8 mouse cellular contexts compared by ENCODE assay signal in the genomic region with DNA sequence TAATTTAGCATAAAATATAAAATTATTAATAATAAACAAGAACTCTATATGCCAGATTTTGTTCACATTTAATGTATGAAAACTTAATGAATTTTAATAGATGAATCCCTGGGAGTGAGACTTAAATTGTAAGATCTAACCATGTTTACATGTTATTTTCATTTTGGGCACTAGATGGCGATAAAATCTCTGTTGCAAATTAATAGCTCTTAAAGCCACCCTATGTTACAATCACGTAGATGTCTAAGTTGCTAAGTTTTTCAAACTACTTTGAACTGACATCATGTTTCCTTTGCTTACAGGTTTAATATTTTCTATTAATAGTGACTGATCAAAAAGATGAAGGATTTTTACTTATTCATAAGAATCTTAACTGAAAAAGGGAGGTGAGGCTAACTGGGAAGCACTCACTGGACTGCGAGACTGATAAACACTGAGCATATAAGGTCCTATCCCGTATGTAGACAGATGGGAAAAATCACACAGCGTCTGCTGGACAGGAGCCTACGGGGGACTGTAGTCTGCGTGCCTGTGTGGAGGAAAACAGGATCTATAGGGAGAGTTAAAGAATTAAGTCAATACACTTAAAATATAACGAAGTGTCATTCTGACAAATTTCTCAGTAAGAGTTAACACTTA. TPM values are rescaled to one million over a fixed set of nuclear protein-coding genes. Genes with fewer than 3 reads are reported as not detected.
A peak's percentile ranks its signal among the peaks of the same experiment; 100 is the strongest.
DNase-seq lines count a peak whose midpoint lies in the region; ATAC-seq and TF ChIP-seq lines count a peak whose summit lies in the region.

No protein-coding gene starts in this region.

- H3K4me1 ChIP-seq in lung, embryonic 14.5 days (ENCODE audit: insufficient read depth) = 0 out of 2 replicates have a peak, but pooled peaks cover 3% of the 10 kb centered on the region

- no peak overlapping the region for H3K9ac ChIP-seq in lung, embryonic 14.5 days

- H3K27me3 ChIP-seq in lung, embryonic 14.5 days (ENCODE audit: insufficient read depth, low read length) = no peaks in the 10 kb centered on the region

- H3K4me3 ChIP-seq in lung, embryonic 14.5 days (ENCODE audit: low read depth, low read length) = no peak overlapping the region

- peak; percentile 96 for DNase-seq in lung, embryonic 14.5 days
- DNase-seq in lung, postnatal 4 days = no peak
- DNase-seq in brain, embryonic 14.5 days (ENCODE audit: low read depth) = peak; percentile 87
- no peak for DNase-seq in right cerebral cortex, adult 2 months (ENCODE audit: low spot score in 2 of 2)
- DNase-seq in heart, postnatal 25 days (ENCODE audit: low spot score) = no peak

- no peaks in the 10 kb centered on the region for H3K9me3 ChIP-seq in lung, embryonic 14.5 days (ENCODE audit: low read depth, low read length)

- ATAC-seq in lung, embryonic 14.5 days (ENCODE audit: insufficient read depth) = peak; percentile 90
- peak; percentile 57 for ATAC-seq in inflammation-experienced regulatory T-cells, adult 6 months
- ATAC-seq in neutrophil, adult 5-6 weeks (ENCODE audit: extremely low read depth, insufficient number of reproducible peaks, low FRiP score, poor library complexity, severe bottlenecking) = peak; percentile 46; the same call in 1 of the 2 replicates
- ATAC-seq in erythroid progenitor cell, adult 5-6 weeks (replicated peaks; ENCODE audit: low FRiP score, poor library complexity, severe bottlenecking) = no peak

- H3K27ac ChIP-seq in lung, embryonic 14.5 days (ENCODE audit: low read depth) = peak overlapping the region; percentile 30; the same call in 1 of the 2 replicates

- TF ChIP-seq CTCF in lung, embryonic 14.5 days (IDR thresholded peaks at IDR 0.05; ENCODE audit: low read depth) = peak; percentile 74
- TF ChIP-seq CTCF in brain, embryonic 14.5 days (IDR thresholded peaks at IDR 0.05; ENCODE audit: borderline replicate concordance, extremely low read depth, insufficient read depth, insufficient read length) = no peak

- no peaks in the 10 kb centered on the region for H3K36me3 ChIP-seq in lung, embryonic 14.5 days (ENCODE audit: insufficient read depth)

- 18% methylated on average over 8 of the region's 8 CpGs for WGBS in lung, embryonic 14.5 days

- intact Hi-C loops in heart, postnatal 25 days (cut with DNase I) = loop anchor here (1.0 to 10.0 kb wide), 3 partner anchors 220 to 368 kb away; no protein-coding TSS in a partner anchor

- peak overlapping the region; percentile 37 for H3K4me2 ChIP-seq in lung, embryonic 14.5 days

- no peak for TF ChIP-seq POLR2A in brain, embryonic 14.5 days (IDR thresholded peaks at IDR 0.05; ENCODE audit: borderline replicate concordance, extremely low read depth, insufficient read depth, insufficient read length, poor library complexity, severe bottlenecking)

RNA-seq across cellular contexts. Expression of a gene that starts 11.2 kb away (rescaled TPM):
- 1.6 and 2.9 TPM in 2 replicates for polyA plus RNA-seq in lung, embryonic 14.5 days (2014; fragmentation: Nextera tagmentation; extraction: Ambion mirVana)
- polyA plus RNA-seq in brain, embryonic 14.5 days (2012; rRNA removed) = 1.1 and 1.7 TPM in 2 replicates
- polyA plus RNA-seq in inflammation-experienced regulatory T-cells, adult 6 months (2017; shearing (Covaris generic)) = not detected
- total RNA-seq in neutrophil, adult 5-6 weeks (2017) = not detected in 2 replicates
- 10 to 100 TPM; 20.3 to 63.9 TPM for total RNA-seq in heart, postnatal 25 days (2021)
- total RNA-seq in erythroid progenitor cell, adult 5-6 weeks (2015; ENCODE audit: low replicate concordance) = 0.72 and 3.8 TPM in 2 replicates
- not detected in 2 replicates for total RNA-seq in erythroid progenitor cell, adult 5-6 weeks (2017; ENCODE audit: low replicate concordance)

RNA-seq across cellular contexts. Expression of a gene that starts 11.6 kb away (rescaled TPM):
- 365 and 368 TPM in 2 replicates for polyA plus RNA-seq in lung, embryonic 14.5 days (2014; fragmentation: Nextera tagmentation; extraction: Ambion mirVana)
- 23.1 and 28.6 TPM in 2 replicates for polyA plus RNA-seq in brain, embryonic 14.5 days (2012; rRNA removed)
- 10 to 100 TPM in 1 of 3 experiments, 1 to 10 TPM in 2; 2.7 to 48.9 (median 4.2) TPM for polyA plus RNA-seq in inflammation-experienced regulatory T-cells, adult 6 months (2017; shearing (Covaris generic))
- total RNA-seq in neutrophil, adult 5-6 weeks (2017) = 24.1 and 24.6 TPM in 2 replicates
- 1 to 10 TPM; 6.9 to 8.9 TPM for total RNA-seq in heart, postnatal 25 days (2021)
- total RNA-seq in erythroid progenitor cell, adult 5-6 weeks (2015; ENCODE audit: low replicate concordance) = 2,420 and 2,713 TPM in 2 replicates
- total RNA-seq in erythroid progenitor cell, adult 5-6 weeks (2017; ENCODE audit: low replicate concordance) = 2,109 and 2,592 TPM in 2 replicates

Comparison
In these comparisons a context has a peak if more than half of its experiments do, and no peak if none do; other contexts are left out.
1. DNase-seq: peak in lung, embryonic 14.5 days (single experiment) and brain, embryonic 14.5 days (single experiment); none in lung, postnatal 4 days (0 of 2), right cerebral cortex, adult 2 months (0 of 2) and heart, postnatal 25 days (single experiment).
2. RNA of a gene that starts 11.2 kb away (total RNA-seq): 20.3 to 63.9 TPM in heart, postnatal 25 days; 0.72 to 3.8 TPM in erythroid progenitor cell, adult 5-6 weeks and not detected in neutrophil, adult 5-6 weeks; every median in the first group is over 4 times any median in the second.
3. RNA of a gene that starts 11.6 kb away (total RNA-seq): 2,109 to 2,713 TPM in erythroid progenitor cell, adult 5-6 weeks; 24.1 to 24.6 TPM in neutrophil, adult 5-6 weeks and 6.9 to 8.9 TPM in heart, postnatal 25 days; every median in the first group is over 10 times any median in the second.